Mouse (Mus musculus) v-Abl transformed pro-B cells (cell line): ENCODE data around the gene 1700021F05Rik.

Experiments
- in situ Hi-C, 2 experiments: fragments of 400-800 bp; cut with MboI; formaldehyde crosslinking; loops; one replicate each; pipeline ENCODE4 v1.15.1; 2025; ENCODE audit not compliant: unreplicated experiment in 2 of 2

The 1700021F05Rik gene

DNA sequence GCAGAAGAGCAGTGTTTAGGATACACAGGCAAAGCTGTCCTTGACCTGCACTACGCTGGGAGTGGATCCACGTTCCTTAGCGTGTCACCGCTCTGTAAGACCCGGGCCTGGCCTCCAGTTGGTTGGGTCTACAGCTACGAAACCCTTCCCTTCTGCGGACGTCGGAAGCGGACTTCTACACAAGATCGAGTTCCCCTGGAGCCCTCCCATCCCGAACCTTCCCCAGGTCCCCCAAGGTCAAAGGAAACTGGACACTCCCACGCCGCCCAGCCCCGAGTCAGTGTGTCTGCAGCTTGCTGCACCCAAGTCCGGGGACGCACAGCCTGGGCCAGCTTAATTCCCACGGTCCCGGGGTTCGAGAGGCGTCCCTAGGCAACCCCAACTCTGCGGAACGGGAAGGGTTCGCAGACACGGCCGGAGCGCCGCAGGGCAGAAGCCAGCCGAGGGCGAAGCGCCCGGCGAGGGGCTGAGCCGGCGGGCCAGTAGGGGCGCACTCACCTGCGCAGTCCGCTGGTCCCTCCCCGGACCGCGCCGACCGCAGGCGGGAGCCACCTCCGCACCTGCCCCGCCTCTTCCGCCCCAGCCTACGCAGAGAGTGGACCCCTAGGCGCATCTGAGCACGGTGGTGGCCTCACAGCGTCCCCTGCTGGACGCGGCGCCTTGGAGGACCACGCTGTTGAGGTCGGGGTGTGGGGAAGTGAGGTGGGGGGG, at the start of gene 1700021F05Rik:
1700021F05Rik (minus strand) TSS at position 553 of the 711 bp plus-strand sequence.
- in situ Hi-C loops = no loop called here

DNA sequence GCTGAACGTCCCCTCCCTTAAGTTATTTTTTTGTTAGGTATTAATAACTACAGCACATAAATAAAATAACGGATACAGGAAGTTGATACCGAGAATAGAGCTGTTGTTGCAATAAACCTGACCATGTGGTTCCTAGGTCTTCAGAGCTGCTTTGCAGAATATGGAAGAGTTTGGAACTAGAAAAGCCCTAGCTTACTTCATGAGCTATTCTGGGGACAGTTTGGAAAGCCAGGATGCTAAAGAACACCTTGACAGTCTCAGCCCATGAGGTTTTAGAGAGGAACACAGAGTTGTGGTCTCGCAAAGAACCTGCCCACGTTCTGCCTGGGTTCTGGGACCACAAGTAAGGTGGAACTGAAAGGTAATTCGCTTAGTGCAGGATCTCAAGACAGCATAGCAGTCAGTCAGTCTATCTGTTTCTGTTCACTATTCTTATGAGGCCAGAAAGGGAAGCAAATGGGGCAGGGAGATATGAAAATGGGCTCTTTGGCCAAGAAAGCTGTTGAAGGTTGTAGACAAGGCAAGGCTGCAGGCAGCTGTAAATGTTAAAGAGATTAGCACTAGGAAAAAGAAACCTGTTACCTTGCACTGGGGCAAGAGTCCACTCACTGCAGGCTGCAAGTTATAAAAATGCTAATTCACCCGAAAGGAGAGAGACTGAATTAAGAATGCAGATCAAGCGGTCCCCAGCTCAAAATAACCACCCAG, 47.8 kb upstream of the 1700021F05Rik start:
- in situ Hi-C loops = loop anchor here in 1 of 2 experiments (25.0 kb wide), 1 partner anchor 1524 kb away; no protein-coding TSS in a partner anchor

DNA sequence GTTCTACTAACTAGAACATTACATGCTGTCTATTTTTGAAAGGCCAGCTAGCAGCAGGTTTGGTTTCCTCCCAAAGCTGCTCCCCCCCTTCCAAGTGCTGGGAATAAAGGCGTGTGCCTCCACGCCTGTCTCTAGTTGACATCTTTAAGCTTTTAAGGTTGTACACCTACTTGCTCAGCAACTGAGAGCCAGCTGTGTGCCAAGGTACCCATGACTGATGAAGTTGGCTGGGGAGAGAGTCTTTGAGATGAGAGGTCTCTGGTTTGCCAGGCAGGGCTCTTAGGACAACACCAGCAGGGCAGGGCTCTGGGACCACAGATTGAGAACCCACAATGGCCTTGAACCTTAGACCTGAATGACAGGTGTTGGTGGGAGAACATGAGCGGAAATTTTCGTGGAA, 43.7 kb upstream of the 1700021F05Rik start:
- in situ Hi-C loops = loop anchor here (5.0 to 25.0 kb wide), 5 partner anchors 118 to 1528 kb away; no protein-coding TSS in a partner anchor

DNA sequence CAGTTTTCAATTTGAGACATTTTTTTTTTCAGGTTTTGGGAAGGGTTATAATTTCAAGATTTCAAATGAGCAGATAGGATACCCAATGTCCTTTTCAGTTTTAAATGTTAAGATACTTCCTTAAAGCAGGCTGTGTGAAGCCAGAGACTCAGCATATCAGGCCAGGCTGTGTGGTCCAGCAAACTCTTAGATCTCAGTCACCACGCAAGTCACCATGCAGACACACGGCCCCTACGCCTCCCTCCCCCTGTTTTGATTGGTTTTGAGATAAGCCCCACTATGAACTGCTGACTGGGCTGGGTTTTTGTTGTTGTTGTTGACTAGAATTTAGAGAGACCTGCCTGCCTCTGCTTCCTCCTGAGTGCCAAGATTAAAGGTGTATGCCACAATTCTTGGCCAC, 40.5 kb upstream of the 1700021F05Rik start:
- in situ Hi-C loops = loop anchor here (5.0 to 25.0 kb wide), 5 partner anchors 121 to 1531 kb away; no protein-coding TSS in a partner anchor

DNA sequence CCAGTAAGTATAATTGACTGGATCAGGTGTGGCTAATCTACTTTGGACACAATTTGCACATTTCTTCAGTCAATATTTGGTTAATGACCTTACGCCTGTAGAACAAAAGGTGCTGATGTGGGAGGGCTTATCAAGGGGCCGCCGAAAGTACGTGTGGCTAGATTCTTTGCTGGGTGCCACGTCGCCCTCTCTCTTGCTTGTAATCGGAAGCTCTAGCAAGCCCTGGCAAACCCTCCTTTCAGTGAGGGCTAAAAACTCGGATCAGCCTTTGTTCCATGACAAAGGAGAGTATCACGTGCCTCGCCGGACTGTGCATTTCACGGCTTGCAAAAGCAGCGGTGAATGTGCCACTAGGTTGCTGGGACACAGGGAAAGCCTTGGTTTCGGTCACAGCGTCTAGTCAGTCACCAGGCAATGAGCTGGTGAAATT, 39.9 kb upstream of the 1700021F05Rik start:
- in situ Hi-C loops = loop anchor here (5.0 to 25.0 kb wide), 5 partner anchors 122 to 1532 kb away; no protein-coding TSS in a partner anchor

DNA sequence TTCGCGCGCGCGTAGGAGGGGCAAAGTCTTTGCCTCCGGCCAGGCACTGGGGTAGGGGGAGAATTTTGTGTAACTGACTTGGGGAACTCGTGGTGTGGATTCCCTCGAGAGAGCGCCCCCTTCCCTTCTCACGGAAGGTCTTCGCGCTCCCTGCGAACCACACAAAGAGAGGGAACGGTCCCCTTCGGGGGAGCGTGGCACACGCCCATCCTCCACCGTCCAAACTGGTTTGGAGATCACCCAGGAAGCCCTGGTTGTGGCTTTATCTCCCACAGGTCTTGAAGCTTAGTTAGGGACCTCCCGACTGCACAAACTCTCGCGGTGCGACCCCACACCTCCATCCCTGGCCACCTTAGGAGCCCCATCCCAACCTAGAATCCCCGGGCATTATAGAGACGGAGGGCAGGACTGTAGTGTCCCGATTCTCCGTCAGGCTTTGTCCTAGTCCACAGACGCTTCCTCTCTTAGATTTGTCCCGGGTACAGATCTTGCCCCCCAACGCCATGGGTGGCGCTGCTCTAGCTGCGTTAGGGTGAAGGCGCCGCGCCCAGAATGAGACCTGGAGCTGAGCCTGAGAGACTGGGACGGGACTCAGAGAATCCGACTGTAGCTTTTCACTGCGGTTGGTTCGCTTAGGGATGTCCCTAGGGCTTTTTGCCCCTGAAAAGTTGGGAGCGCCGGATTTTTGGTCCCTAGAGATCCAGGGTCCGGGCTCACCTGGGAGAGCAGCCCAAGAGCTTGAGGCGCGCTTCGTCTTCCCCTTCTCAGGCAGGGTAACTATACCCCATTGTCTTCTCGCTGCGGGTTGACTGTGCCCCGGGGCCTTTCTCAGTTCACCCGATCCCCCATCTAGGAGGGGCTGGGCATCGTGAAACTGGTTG, 38.8 kb upstream of the 1700021F05Rik start:
- in situ Hi-C loops = loop anchor here (5.0 to 25.0 kb wide), 7 partner anchors 123 to 1533 kb away; no protein-coding TSS in a partner anchor

DNA sequence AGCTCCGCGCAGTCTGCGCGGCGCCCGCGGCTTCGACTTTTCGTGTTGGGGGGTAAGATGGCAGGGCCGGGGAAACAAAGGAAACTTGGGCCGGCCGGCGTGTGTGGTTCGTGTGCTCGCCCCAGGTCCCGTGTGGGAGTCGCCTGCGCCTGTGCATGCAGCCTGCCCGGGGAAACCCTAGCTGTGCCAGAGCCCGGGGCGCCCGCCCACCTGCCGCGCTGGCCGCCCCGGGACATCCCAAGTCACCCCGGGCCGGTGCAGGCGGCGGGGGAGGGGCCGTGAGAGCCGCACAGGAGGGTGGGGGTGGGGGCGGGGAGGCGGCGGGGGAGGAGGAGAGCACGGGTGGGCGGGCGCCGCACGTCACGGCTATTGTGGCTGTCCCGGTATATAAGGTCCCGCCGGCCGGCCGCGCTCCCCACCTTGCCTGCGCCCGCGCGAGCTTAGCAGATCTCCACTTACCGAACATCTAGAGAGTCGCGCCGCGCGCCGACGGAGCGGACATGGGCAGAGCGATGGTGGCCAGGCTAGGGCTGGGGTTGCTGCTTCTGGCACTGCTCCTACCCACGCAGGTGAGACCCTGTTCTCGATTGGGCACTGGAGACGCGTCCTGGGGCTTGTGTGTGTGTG, 38.1 kb upstream of the 1700021F05Rik start:
- in situ Hi-C loops = loop anchor here (5.0 to 25.0 kb wide), 4 partner anchors 163 to 1533 kb away; no protein-coding TSS in a partner anchor

DNA sequence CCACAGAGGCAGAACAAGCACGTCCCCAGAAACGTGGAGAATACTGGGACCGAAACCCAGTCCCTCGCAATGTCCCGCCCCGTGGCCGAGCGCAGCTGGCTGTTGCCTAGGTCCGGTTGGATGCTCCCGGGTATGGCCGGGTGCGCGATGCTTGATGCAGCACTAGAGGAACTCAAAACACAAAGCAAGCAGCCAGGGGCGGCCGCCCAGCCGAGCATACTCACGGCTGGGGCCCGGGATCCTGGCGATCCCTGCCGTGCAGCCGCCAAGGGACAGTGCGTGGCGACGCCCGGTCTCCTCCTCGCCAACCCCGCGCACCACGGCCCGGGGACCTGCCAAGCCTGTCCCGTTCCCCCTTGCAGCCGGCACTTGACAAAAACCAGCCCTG, 37.6 kb upstream of the 1700021F05Rik start:
- in situ Hi-C loops = loop anchor here (5.0 to 25.0 kb wide), 4 partner anchors 164 to 1534 kb away; no protein-coding TSS in a partner anchor

DNA sequence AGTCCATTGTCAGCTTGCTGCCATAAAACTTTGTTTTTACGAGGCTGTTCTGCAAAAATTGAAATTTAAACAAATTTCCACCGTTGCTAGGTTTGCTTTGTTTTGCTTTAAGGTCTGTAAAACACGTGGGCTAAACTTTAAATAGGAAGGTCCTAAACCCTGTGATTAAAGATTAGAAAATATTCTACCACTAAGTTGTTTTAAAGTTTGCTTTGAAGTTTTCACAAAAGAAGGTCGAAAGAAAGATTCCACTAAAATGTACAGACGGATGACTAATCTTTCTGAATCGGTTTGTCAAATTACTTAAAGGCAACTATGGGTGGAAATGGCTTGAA, 37.2 kb upstream of the 1700021F05Rik start, which contains the start of gene Cd24a:
Cd24a (plus strand) TSS at position 288 of the 335 bp plus-strand sequence.
- in situ Hi-C loops = loop anchor here (5.0 to 25.0 kb wide), 4 partner anchors 164 to 1534 kb away; no protein-coding TSS in a partner anchor

DNA sequence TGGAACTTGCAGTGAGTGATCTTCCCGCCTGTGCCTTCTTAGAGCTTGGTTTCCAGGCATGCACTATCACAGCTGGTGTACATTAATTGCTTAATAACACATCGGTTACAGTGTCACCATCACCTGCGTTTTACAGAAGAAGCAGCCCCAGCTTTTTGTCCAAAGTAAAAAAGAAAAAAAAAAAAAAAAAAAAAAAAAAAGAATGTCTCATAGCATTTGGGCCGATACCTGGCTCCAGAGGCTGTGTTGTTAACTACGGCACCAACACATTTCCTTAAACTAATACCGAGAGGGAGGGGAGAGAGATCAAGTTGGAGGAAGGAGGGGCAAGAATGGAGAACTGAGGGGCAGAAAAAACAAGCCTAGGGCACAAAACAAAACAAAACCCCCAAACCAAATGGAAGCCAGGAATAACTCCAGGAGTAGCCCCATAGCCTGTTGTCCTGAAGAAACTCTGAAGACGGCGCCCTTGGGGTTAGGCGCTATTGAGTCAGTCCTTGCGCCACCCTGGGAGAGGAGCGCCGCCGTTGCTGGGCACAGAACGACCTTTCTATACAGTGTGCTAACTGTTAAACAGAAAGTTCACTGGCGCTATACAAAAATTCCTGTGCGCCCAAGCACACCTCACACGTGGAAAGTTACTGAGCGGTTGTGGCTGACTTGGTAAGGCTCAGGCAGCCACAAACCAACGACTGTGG, 36.7 kb upstream of the 1700021F05Rik start:
- in situ Hi-C loops = loop anchor here (5.0 to 25.0 kb wide), 4 partner anchors 165 to 1535 kb away; no protein-coding TSS in a partner anchor

DNA sequence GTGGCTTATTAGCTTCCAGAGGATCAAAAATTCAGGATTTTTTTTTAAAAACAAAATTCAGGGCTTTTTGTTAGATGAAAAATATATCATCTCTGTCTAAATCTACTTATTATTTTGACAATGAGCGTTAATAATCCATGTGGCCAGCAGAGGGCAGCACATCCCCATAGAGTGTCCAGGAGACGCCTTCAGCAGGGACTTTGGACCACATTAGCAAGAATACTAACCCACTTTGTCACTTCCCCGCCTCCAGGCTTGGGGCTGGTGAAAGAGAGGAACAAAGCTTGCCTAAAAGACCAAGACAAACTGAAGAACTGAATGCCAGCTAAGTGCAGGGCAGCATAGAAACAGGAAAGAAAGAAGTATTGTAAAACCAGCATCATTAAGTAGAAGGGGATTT, 34.2 kb upstream of the 1700021F05Rik start:
- in situ Hi-C loops = loop anchor here (5.0 to 25.0 kb wide), 10 partner anchors 167 to 1537 kb away; no protein-coding TSS in a partner anchor

DNA sequence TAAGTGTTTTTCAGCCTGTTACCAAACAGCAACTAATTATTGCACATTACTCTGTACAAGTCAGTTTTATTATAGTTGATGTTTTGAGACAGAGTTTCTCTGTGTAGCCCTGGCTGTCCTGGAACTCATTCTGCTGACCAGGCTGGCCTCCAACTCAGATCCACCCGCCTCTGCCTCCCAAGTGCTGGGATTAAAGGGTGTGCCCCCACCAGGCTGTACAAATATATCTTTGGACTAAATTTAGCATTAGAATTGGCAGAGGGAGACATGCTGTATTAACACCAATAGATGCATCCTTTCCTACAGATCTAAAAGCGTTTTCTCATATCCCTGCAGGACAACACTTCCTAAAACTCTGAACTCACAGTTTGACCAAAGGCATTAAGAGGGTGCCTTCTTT, 33.6 kb upstream of the 1700021F05Rik start:
- in situ Hi-C loops = loop anchor here (5.0 to 25.0 kb wide), 7 partner anchors 348 to 1463 kb away; no protein-coding TSS in a partner anchor

DNA sequence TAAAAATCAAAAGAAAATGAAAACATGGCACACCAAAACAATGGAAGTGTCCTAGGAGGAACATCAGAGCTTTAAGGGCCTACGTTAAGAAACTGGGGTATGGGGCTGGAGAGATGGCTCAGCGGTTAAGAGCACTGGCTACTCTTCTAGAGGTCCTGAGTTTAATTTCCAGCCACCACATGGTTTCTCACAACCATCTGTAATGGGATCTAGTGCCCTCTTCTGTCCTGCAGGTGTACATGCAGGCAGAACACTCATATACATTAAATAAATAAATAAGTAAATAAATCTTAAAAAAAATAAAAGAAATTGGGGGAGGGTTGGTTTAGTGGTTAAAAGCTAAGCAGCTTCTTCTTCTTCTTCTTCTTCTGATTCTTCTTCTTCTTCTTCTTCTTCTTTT, 20.5 kb upstream of the 1700021F05Rik start:
- in situ Hi-C loops = loop anchor here (25.0 kb wide), 2 partner anchors 549 to 1476 kb away; no protein-coding TSS in a partner anchor

DNA sequence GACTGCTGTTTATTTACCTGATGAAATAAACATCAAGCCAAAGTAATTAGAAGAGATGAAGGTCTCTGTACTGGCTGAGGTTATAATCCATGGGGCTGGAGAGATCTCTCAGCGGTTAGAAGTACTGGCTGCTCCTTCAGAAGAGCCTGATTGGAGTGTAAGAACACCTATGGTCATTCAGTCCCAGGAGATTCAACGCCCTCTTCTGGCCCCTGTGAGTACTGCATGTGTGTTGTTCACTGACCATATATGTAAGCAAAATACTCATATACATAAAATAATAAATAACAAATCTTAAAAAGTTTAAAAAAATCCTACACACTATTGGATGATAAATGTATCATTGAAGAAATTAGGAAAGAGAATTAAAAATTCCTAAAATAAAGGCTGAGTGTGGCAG, 20.0 kb upstream of the 1700021F05Rik start:
- in situ Hi-C loops = loop anchor here (25.0 kb wide), 2 partner anchors 548 to 1477 kb away; no protein-coding TSS in a partner anchor

DNA sequence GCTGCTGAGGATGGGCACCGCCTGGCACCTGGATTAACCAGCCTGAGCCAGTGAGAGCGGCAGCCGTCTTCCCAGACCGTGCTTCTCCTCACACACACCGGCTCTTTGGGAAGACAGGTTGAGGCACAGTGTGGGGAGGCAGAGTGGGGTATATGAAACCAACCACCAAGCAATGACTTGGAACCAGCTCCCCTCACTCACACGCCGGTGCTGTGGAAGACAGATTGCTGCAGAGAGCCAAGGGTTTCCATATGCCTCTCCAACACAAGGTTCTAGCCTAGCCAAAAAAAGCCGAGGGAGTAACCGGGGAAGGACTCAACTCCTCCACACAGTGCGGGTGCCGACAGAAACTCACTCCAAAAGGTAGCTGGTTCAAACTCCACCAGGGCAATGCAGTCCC, 18.5 kb upstream of the 1700021F05Rik start:
- in situ Hi-C loops = loop anchor here (25.0 kb wide), 2 partner anchors 547 to 1478 kb away; no protein-coding TSS in a partner anchor

DNA sequence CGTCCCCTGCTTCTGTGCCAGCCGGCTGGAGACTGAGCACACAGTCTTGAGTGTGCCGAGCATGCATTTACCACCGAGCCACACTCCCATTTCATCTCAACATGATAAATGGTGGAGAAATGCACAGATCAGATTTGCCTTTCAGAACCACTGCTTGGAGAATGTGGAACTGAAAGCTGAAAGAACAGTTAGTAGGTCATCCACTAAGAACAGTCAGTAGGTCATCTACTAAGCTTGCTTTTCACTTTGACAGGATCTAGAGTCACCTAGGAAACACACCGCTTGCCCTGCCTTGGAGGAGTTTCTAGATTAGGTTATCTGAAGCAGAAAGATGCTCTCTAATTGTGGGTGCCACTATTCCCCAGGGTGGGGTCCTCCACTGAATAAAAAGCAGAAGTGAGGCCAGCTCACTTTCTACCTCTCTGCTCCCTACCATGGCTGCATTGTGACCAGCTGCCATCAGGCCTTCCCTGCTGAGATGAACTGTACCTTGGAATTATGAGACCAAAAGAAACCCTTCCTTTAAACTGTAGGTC, 16.9 kb upstream of the 1700021F05Rik start:
- in situ Hi-C loops = loop anchor here (25.0 kb wide), 2 partner anchors 545 to 1480 kb away; no protein-coding TSS in a partner anchor

DNA sequence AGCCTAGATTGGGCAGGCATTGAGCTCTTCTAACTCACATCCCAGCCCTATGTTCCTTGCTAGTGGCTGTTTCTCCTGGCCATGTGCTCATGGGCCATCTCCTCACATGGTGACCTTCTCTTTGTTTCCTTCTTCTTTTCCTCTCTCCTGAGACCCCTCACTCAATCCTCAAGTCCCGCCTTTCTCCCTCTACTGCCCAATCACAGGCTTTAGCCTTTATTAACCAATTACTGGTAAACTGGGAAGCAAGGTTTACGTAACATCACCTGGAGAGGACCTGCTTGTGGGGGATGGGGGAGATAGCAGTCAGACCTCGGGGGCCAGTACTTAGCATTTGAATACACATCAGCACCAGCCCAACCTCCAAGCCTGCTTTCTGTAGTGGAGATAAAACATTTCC, 10.6 kb upstream of the 1700021F05Rik start:
- in situ Hi-C loops = loop anchor here (25.0 kb wide), 2 partner anchors 539 to 1486 kb away; no protein-coding TSS in a partner anchor

DNA sequence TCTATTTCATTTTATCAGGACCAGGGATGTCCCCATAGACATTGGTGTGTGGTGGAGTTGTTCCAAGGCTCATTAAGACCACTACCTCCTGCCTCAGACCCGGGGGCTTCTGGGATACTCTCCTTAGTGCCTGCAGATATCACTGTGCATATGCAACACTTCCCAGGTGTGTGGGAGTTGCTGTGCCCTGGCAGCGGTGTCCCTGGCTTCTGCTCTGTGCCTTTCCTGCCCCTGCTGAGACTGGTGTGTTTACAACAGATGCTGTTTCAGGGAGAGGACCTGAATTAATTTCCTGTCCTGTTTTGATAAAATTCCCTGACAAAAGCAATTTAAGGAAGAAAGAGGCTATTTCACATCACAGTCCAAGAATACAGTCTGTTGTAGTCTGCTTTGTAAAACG, 10.1 kb upstream of the 1700021F05Rik start:
- in situ Hi-C loops = loop anchor here (25.0 kb wide), 2 partner anchors 539 to 1486 kb away; no protein-coding TSS in a partner anchor
